Mouse (Mus musculus) frontal cortex, postnatal 10 days (tissue): ENCODE measurements around the gene Vwa8.
"Not testable (repeated sequence)": the region's sequence is repeated elsewhere in the genome, so short reads cannot be mapped to it uniquely, and the experiment has no call there.

Source experiments
- DNase-seq, 2 experiments: peaks; one replicate each; pipeline ENCODE4 v3.0.0; 2022; ENCODE audit warnings: low spot score in 2 of 2, mixed read lengths in 1 of 2

Vwa8 gene

DNA sequence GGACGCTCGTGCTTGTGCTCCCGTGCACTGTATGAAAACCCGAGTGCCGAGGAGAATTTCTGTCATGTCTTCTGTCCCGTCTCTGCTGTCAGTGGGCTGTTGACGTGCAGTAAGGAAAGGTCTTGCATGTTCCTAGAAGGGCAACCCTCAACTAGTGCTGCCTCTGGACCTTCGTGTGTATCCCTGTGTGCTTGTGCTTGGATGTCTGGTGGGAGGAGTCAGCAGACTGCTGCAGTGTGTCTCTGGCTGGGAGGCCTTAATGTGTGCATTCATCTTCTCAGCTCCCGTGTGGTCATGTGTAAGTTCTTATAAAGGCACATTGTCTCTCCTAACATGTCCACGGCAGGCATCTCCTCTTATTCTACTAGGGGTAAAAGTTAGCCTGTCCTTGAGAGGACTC, 32.7 kb downstream of the Vwa8 start:
- DNase-seq = no peak

DNA sequence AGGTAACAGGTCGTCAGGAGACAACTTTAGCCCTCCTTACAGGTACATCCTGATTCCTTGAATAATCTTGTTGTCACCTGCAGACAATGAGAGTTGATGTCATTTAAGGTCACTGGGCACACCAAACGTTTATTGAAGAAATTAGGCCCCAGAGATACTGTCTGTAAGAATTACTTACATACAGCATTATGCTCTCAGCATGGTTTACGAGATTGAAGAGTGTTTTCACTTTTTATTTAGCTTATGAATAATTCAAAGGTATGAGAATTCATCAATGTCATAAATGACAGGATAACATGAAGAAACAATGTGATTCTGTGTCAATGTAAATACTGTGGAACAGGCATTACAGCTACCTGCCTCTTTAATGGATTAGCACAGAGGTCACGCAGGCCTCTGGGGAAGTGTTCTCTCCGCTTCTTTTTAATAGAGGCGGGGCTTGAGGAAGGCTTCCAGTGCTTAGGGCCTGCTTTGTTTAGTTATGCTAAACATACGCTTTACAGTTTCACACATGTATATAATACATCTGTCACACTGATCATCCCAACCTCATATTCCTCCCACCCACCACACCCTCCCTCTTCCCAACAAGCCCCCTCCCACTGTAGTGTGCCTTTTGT, 37.2 kb downstream of the Vwa8 start:
- no peak for DNase-seq

DNA sequence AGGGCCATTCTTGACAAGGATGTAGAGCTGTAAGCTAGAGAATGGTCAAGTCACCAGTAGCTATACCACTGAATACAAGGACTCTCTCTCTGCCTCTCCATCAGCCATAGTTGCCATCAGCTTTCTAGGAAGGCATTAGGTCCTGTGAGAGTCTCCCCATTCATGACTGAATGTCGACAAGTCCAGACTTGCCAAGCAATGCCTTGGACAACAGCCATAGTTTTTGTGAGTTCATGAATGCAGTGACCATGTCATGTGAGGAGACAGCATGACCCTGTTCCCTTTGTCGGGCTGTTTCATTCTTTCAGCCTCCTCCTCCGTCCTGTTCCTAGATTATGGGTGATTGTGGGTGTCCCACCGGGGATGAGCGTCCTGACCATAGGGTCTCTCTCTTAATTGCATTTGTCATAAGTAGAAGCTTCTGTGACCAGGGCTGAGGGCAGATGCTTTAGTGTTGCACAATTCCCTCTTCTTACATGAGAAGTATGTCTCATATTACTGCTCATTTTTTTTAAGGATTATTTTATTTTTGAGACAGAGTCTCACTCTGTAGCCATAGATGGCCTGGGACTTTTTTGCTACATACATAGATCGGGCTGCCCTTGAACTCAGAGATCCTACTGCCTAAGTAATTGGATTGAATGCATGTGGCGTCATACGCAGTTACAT, 37.8 kb downstream of the Vwa8 start:
- no peak for DNase-seq

DNA sequence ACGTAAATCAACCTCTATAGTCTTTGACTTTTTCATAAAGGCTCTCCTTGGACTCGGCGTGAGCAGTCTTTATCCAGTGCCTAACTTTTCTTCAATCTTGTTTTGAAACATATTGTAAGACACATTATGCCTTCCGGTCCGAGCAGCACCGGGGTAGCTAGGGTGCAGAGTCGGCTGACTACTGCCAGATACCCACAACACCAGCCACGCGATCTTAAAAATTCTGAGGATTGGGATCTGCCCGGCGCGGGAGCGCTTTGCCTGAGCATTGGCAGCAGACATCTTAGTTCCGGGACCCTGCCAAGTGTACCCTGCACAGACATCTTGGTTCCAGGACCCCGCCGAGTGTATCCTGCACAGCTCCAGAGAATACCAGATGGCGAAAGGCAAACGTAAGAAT, 38.6 kb downstream of the Vwa8 start:
- not testable (repeated sequence) for DNase-seq

DNA sequence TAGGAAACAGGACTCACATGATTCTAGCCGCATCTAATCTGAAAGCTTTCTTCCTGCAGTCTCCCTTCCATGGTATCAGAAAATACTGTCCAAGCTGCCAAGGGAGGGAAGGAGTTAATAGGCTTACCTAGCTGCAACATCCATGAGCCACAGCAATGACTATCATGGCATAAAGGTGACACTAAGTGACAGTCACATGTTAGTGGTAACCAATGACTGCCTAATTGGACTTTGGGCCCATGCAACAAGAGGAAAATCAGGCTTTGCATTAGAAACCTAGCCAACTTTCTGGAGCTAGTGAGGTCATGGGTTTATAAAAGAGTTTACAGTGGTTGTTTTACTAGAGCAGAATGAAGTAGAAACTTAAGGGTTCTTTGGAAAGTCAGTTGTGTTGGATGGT, 46.6 kb downstream of the Vwa8 start:
- no peak for DNase-seq

DNA sequence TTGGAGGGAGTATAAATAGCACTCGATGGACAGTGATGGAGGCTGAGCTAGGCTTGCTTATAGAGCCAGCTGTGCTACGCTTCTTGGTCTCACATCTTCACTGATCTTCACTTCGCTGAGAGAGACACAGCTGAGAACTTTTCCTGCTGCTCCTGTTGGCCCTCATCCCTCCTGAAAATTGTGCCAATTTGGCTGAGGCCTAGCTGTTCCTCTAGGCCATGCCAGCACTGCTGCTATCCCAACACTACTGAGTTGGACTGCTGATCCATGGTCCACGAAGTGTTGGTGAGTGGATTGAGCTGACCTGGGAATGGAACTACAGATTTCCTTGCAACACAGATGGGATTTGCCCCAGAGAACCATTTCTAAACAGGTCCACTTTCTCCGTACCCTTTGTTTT, 47.4 kb downstream of the Vwa8 start:
- no peak for DNase-seq

DNA sequence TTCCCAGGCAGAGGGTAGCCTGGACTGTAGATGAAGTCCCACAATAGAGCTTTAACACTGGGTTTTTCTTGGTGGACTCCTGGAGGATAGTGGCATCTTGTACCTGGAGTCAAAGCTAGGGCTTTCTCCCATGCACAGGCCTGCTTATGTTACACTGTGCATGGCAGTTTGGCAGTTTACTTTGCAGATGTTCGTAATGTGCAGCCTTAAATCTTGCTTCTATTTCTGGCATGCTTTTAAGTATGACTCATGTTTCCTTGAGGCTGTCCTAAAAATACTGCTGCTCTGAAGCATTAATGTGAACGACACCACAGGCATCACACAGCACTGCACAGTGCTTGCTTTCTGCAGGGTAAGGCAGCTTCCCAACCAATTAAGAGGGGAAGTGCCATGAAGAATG, 51.9 kb downstream of the Vwa8 start:
- DNase-seq = peak; percentile 16 to 31

DNA sequence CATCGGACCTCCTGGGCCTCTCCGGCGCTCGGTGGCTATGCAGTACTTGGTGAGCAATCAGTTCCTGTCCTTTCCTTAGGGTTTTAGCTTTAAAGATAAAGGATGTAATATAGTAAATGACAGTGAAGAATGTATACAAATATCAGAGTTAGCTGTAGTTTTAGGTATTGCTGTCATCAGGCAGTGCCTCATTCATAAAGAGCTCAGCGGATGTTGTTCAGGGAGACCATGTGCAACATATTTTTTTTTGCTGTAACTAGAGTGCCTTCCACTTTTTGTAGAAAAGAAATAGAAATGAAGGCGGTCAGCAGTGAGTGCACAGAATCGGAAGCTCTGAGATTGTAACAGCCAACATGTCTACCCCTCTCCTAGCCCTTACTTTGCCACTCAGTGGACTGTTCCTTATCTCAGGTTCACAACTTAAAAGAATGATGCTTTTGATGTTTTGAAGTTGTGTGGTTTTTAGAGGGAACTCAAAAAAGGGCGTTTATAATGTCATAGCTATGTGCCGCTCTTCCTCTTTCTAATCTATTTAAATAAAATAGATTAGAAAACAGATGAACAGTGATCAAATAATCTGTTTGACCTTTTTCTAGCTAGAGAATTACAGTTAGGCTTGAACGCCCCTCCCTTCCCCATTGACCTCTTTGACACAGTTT, 59.5 kb downstream of the Vwa8 start:
- no peak for DNase-seq

DNA sequence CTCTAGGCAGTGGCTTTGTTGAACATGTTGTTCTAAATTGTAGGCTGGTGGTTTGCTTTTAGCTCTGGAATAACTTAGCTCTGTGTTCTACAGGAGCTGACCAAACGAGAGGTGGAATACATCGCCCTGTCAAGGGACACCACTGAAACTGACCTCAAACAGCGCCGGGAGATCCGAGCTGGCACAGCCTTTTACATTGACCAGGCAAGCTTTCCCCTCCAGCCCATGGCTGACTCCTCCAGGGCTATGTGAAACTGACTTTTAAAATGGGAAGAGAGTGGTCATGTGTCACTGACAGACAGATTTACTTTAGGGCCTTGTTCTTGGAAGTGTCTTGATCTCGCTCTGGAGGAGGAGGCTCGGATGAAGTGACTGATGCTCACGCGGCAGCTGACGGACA, 63.2 kb downstream of the Vwa8 start:
- no peak for DNase-seq

DNA sequence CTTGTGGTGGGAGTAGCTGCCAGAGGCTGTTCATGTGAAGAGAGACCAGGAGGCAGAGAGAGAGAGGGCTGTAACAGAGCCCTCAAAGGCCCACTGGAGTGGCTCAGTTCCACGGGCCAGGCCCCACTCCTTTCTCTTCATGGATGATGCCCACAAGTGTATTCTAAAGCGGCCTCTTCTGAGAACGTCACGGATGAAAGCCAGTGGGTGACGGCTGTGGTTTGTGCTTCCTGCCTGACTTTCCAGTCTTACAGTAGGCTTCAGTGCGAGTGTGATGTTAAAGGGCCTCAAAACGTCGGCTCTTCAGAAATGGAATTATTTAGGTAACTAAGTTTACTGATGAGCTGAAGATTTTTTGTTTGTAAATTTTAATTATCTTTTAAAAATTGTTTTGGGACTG, 65.3 kb downstream of the Vwa8 start:
- DNase-seq = no peak

DNA sequence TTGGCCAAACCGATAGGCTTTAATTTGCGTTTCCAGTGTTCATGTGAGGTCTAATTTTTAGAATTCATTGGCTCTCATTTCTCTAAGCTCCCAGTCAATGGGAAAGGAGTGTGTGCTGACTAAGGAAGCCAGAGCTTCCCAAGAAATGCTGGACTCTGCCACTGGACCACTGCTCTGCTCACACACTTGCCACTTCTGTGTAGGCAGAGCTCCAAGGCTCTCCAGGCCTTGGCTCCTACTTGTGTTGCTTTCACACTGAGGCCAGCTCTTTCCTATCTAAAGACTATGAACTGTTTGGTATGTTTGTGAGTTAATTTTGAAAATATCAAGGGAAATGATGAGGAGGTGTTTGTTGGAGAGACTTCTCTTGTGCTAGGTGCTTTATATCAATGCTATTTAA, 67.8 kb downstream of the Vwa8 start:
- DNase-seq = no peak

DNA sequence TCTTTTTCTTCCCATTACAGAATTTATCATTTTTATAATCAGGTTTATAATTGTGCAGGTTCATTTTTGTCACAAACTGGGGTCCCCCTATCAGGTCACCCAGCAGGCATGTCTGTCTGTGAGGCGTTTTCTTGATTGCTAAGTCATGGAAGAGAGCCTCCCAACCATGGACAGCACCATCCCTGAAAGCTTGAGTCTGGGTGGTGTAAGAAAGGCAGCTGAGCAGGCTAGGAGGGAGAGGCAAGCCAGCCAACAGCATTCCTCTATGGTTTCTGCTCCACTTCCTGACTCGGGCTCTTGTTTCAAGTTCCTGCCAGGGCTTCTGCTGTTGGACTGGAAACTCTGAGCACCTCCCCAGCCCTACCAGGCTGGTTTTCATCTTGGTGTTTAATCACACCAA, 72.4 kb downstream of the Vwa8 start:
- DNase-seq = no peak

DNA sequence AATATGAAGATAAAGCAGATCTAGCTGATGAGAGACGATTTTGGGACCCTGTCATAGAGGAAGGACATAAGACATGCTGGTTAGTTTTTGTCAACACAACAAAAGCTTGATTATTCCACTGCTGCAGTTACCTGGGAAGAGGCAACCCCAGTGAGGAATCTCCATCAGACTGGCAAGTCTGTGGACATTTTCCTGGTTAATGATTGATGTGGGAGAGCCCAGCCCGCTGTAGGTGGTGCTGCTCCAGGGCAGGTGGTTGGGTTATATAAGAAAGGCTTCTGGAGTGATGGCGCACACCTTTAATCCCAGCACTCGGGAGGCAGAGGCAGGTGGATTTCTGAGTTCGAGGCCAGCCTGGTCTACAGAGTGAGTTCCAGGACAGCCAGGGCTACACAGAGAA, 74.8 kb downstream of the Vwa8 start:
- no peak for DNase-seq

DNA sequence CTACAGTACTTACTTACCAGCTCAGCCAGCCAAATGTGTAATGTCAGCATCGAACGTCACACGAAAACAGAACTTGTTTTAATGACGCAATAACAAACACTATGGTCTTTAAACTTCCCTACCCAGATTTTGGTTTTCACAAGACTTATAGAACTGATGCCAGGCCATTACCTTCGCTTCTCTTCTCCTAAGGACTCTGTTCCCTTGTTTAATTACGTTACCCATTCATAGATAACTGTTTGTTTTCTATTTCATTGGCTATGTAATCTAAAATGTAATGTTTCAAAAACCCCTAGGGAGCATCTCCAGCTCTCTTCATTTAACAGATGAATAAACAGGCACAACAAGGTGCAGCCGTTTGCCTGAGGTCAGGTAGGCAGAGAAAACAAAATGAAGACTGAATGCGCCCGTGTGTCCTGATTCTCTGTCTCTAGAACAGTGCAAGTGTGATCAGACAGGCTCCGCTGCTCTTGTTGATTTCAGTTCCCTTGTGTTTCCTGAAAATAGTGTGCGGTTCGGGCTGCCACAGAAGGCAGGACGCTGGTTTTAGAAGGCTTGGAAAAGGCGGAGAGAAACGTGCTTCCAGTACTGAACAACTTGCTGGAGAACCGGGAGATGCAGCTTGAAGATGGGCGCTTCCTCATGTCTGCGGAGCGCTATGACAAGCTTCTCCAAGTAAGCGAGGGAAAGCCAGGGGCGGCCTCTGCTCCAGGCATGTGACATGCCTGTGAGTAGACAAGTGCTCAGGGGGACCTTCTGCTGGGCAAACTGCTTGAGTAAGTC, 76.1 kb downstream of the Vwa8 start:
- DNase-seq = no peak

DNA sequence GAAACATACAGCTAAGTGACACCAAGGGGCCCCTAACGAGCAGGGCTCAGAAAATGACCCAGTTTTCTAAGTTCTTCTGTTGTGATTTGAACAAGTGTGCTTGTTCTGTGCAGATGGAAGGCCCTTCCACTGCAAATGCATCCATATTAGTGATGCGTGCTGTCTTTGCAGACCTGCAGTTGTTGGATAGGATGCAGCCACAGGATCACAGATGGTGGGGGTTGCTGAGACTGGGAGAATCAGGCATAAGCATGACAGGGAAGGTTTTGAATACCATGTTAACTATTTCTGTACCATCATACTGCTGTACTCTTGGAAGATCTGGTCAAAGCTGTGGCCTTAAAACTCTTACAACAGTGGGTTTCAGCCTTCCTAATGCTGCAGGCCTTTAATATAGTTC, 83.2 kb downstream of the Vwa8 start:
- no peak for DNase-seq

DNA sequence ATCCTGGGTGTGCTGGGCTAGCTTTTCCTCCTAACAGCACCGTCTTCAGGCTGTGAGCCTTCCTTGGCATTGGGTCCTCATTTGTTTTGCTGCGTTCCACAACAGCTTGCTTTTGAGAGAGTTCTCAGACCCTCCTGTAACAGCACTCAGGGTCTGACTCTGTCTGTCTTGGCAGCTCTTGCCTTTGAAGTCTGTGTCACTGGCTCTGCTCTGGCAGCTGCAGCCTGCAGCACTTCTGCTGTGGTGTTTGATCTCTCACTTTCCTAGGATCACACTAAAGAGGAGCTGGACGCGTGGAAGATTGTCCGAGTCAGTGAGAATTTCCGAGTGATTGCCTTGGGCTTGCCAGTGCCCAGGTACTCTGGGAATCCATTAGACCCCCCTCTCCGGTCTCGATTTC, 84.5 kb downstream of the Vwa8 start:
- no peak for DNase-seq

DNA sequence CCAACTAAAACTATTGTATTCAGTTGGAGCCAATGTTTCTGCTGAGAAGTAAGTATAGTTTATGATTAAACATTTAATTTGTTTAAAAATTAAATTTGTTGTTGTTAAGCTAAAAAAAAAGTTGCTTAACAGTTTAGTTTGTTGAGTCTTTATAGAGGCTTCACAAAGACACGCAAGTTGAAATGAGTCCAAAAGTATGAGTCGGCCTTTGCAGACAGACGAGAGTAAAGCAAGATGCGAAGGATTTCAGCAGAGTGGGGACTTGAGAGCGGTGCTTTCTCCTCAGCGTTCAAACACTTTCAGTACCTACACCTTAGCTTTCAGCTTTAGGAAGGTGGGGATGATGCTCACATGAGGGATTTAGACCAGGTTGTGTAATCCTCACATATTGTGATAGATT, 85.7 kb downstream of the Vwa8 start:
- DNase-seq = no peak

DNA sequence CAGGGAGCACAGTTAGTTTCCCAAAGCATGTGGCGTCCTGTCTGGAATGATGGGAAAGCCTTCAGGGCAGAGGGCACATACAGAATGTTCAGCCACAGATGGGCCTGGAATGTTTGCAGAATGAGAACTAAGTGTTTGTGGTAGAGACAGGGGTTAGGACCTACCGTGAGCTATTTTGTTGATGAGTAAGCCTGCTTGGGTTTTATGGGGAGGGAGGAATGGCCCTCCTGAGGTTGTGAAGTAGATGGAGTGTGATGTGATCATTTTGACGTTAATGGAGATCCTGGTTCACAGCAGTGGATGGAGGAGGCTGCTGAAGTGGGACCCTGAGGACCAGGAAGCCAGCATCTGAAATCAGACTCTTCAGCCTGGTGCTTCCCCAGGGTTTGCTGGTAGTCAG, 86.9 kb downstream of the Vwa8 start:
- DNase-seq = no peak

DNA sequence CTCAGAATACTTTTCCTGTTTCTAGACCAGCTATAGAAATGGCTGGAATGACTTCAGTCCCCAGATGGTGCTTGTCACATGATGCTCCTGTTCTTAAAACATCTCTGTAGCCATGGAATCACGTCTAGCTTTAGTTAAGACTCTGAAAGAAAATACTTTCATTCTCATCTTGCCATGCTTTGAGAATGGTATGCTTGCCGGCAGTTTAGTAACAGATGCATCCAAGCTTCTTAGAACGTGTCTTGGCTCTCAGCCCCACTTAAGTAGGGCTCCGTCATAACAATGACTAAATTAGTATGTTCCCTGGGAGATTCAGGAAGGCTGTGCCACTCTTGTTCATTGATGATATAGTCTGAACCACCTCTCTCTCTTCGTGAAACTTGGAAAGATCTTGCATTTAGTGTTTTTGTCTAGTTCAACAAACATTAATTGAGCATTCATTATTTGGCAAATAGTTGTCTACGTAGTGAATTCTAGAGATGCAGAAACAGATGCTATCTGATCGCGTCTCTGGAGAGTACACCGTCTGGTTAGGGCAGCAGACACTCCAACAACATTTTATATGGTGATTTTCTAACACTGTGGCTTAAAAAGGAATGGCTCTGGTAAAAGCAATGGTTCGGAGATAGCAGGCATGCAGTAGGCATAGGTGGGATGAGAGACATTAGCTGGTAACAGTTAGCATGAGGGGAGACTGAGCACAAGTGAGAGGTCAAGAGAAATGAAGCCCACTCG, 93.1 kb downstream of the Vwa8 start:
- DNase-seq = peak; percentile 47 to 63

DNA sequence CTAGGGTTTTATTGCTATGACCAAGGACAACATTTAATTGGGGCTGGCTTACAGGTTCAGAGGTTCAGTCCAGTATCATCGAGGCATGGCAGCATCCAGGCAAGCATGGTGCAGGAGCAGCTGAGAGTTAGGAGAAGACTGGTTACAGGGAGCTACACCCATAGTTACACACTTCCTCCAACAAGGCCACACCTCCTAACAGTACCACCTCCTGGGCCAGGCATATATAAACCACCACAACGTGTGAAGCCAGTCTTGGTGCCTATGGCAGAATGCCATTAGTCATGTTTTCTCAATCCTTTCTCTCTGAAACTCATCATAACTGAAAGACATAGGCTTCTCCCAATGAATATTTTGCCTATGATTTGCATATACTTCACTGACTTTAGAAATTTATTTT, 106.9 kb downstream of the Vwa8 start:
- DNase-seq = no peak

DNA sequence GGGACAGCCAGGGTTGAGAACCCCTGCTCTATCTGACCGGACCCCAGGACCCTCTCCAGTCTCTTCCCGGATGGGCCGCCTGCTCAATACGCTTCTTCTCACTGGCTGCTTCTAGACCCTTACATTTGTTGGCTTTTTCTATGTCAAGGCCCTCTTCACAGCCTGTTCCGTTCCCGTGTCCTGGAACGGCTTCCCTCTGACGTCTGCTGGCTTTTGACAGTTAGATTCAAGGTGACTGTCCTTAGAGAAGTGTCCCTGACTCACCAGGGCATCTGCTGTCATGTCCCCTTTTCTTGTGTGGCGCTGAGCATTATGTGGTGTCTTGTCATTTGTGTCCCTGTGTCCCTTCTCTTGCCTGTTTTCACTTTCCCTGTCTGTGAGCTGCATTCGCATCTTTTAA, 121.8 kb downstream of the Vwa8 start:
- no peak for DNase-seq

DNA sequence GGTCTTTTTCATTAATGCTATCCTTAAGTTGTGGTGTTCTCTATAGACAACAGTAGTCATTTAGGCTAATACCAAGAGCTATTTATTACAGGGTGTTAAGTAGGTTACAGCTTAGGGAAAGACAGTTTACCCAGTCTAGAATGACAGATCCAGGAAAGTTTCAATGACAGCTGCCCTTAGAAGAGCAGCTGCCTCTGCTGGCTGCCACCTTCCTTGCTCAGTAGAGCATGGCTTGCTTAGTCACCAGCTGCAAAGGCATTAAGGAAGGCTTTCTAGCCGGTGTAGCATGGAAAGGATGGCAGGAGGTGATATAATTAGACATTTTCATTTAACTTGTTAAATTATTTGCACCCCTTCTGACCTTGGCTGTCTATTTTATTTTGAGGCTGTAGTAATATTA, 123.6 kb downstream of the Vwa8 start:
- no peak for DNase-seq
